Mouse (Mus musculus) small intestine, adult 2 months (tissue): ENCODE measurements around the gene Lrrc34.

Experiments used
- CTCF ChIP-seq: fragments of 200-500 bp; IDR thresholded peaks from 2 replicates; pipeline ENCODE4 v1.5.1; 2012; ENCODE audit warnings: low read depth, mild to moderate bottlenecking, control low read depth, inconsistent platforms, low read length, moderate library complexity, mixed read lengths; ENCODE audit not compliant: insufficient replicate concordance, insufficient read length; ENCODE audit errors: extremely low read depth
- POLR2A ChIP-seq: fragments of 200-500 bp; IDR thresholded peaks from 2 replicates; pipeline ENCODE4 v1.6.1; 2012; ENCODE audit warnings: low read depth, mild to moderate bottlenecking, control low read depth, inconsistent platforms, low read length, moderate library complexity

DNA sequence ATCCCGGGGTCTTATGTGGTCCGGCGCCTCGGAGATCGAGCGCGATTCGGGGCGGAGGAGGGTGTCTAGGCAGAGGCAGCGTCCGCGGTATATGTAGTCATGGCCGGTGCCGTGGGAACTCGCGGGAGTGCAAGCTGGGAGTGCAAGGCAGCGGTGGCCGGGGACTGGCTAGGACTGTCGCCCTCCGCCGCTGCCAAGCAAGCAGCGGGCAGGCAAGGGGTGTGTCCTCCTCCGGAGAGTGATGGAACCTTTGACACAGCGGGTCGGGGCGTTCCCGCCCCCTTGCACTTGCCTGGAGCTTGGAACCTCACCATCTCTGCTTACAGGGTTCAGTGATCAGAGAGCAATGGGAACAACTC lies 45.0 kb downstream of the Lrrc34 start:
- TF ChIP-seq POLR2A (peak; percentile 56), CTCF (no peak)
